Comparison of ENCODE assay signal across 8 mouse cellular contexts in genomic region chr5:113634024-113634651, GRCm38 (mm10). TPM values are rescaled to one million over a fixed set of nuclear protein-coding genes. Genes with fewer than 3 reads are reported as not detected.
DNase-seq lines count a peak whose midpoint lies in the region; ATAC-seq and TF ChIP-seq lines count a peak whose summit lies in the region.

No protein-coding gene starts in this region.

- TF ChIP-seq POLR2A in lung, adult 2 months (IDR thresholded peaks at IDR 0.05; ENCODE audit: borderline replicate concordance, extremely low read depth, low read depth, low read length) = no peak

- no peaks in the 10 kb centered on the region for H3K9me3 ChIP-seq in hindbrain, embryonic 16.5 days (ENCODE audit: control insufficient read depth, low read length)
- no peaks in the 10 kb centered on the region for H3K9me3 ChIP-seq in hindbrain, embryonic 12.5 days (replicated peaks)
- no peaks in the 10 kb centered on the region for H3K9me3 ChIP-seq in kidney, postnatal 0 days (replicated peaks; ENCODE audit: low read length)

- DNase-seq in cerebellum, adult 8-10 months = peak; percentile 61
- DNase-seq in gastrocnemius, postnatal 36 days = peak; percentile 61 to 69
- peak; percentile 78 for DNase-seq in kidney, postnatal 0 days (ENCODE audit: low spot score)
- peak; percentile 42 for DNase-seq in lung, adult 2 months
- no peak for DNase-seq in spleen, postnatal 4 days (ENCODE audit: low spot score in 2 of 2)
- no peak for DNase-seq in testis, postnatal 10 days (ENCODE audit: low spot score)

- intact Hi-C loops in gastrocnemius, postnatal 36 days (cut with DNase I) = no loop called here

- H3K4me1 ChIP-seq in hindbrain, embryonic 16.5 days (ENCODE audit: control insufficient read depth, insufficient read depth, low read depth, low read length) = peaks cover 2% of the 10 kb centered on the region; the same call in 1 of the 2 replicates
- H3K4me1 ChIP-seq in hindbrain, embryonic 12.5 days = peaks cover 7% of the 10 kb centered on the region
- H3K4me1 ChIP-seq in kidney, postnatal 0 days (replicated peaks; ENCODE audit: insufficient read depth, low read length) = peaks cover 15% of the 10 kb centered on the region
- H3K4me1 ChIP-seq in lung, adult 2 months (ENCODE audit: control insufficient read depth, insufficient read depth, low read length) = peaks cover 12% of the 10 kb centered on the region

- 53% methylated on average over 13 of the region's 13 CpGs for WGBS in hindbrain, embryonic 16.5 days
- 66% methylated on average over 13 of the region's 13 CpGs for WGBS in hindbrain, embryonic 12.5 days
- 15% methylated on average over 13 of the region's 13 CpGs for WGBS in kidney, postnatal 0 days
- WGBS in lung, adult 2 months = 12% methylated on average over 13 of the region's 13 CpGs

- no peaks in the 10 kb centered on the region for H3K36me3 ChIP-seq in hindbrain, embryonic 16.5 days (ENCODE audit: control insufficient read depth, insufficient read depth, low read length)
- no peaks in the 10 kb centered on the region for H3K36me3 ChIP-seq in hindbrain, embryonic 12.5 days
- no peaks in the 10 kb centered on the region for H3K36me3 ChIP-seq in kidney, postnatal 0 days (ENCODE audit: insufficient read depth, low read length)

- no peaks in the 10 kb centered on the region; the same call in 1 of the 2 replicates for H3K27me3 ChIP-seq in hindbrain, embryonic 16.5 days (replicated peaks; ENCODE audit: control insufficient read depth, insufficient read depth, low read length)
- no peaks in the 10 kb centered on the region; the same call in 1 of the 2 replicates for H3K27me3 ChIP-seq in hindbrain, embryonic 12.5 days
- no peaks in the 10 kb centered on the region for H3K27me3 ChIP-seq in kidney, postnatal 0 days (ENCODE audit: insufficient read depth, low read length)

- no peak overlapping the region for H3K4me3 ChIP-seq in hindbrain, embryonic 16.5 days (ENCODE audit: low read length)
- H3K4me3 ChIP-seq in hindbrain, embryonic 12.5 days = no peak overlapping the region
- no peak overlapping the region for H3K4me3 ChIP-seq in kidney, postnatal 0 days (replicated peaks; ENCODE audit: low read depth, low read length)
- H3K4me3 ChIP-seq in lung, adult 2 months (replicated peaks; ENCODE audit: extremely low read depth, low read depth, low read length) = no peak overlapping the region

- no peak overlapping the region for H3K4me2 ChIP-seq in hindbrain, embryonic 16.5 days (ENCODE audit: low read length)
- H3K4me2 ChIP-seq in hindbrain, embryonic 12.5 days (replicated peaks) = no peak overlapping the region
- no peak overlapping the region for H3K4me2 ChIP-seq in kidney, postnatal 0 days (ENCODE audit: low read length)

- H3K27ac ChIP-seq in hindbrain, embryonic 16.5 days (ENCODE audit: low read depth, low read length) = no peak overlapping the region
- H3K27ac ChIP-seq in hindbrain, embryonic 12.5 days = no peak overlapping the region
- peak overlapping the region; percentile 42; the same call in 1 of the 2 replicates for H3K27ac ChIP-seq in kidney, postnatal 0 days

- TF ChIP-seq CTCF in kidney, postnatal 0 days (IDR thresholded peaks at IDR 0.05; ENCODE audit: low read depth) = no peak
- TF ChIP-seq CTCF in lung, adult 2 months (IDR thresholded peaks at IDR 0.05; ENCODE audit: insufficient read depth, low read length) = no peak

- H3K9ac ChIP-seq in hindbrain, embryonic 16.5 days (ENCODE audit: low read depth, low read length) = no peak overlapping the region
- no peak overlapping the region for H3K9ac ChIP-seq in hindbrain, embryonic 12.5 days
- no peak overlapping the region for H3K9ac ChIP-seq in kidney, postnatal 0 days (ENCODE audit: low read depth, low read length)

- peak; percentile 60; the same call in 1 of the 2 replicates for ATAC-seq in hindbrain, embryonic 16.5 days
- ATAC-seq in hindbrain, embryonic 12.5 days (ENCODE audit: low FRiP score) = no peak
- 0 out of 2 replicates have a peak, but pooled peaks have one; percentile 59 for ATAC-seq in kidney, postnatal 0 days (replicated peaks; ENCODE audit: low FRiP score, low read depth)

RNA-seq across cellular contexts. Expression of gene Cmklr1, which starts 16.1 kb away (rescaled TPM):
- polyA plus RNA-seq in hindbrain, embryonic 16.5 days (2015; fragmentation: Nextera tagmentation; extraction: Ambion mirVana) = 1.2 and 1.6 TPM in 2 replicates
- 2.0 and 2.1 TPM in 2 replicates for polyA plus RNA-seq in hindbrain, embryonic 12.5 days (2016; fragmentation: Nextera tagmentation; extraction: Ambion mirVana)
- 10 to 100 TPM; 11.8 to 14.0 TPM for total RNA-seq in gastrocnemius, postnatal 36 days (2021)
- polyA plus RNA-seq in kidney, postnatal 0 days (2015; fragmentation: Nextera tagmentation; extraction: Ambion mirVana) = 7.5 and 8.3 TPM in 2 replicates
- 271 and 341 TPM in 2 replicates for polyA plus RNA-seq in lung, adult 2 months (2012; rRNA removed)

Comparison
In these comparisons a context has a peak if more than half of its experiments do, and no peak if none do; other contexts are left out.
1. DNase-seq: peak in cerebellum, adult 8-10 months (single experiment), gastrocnemius, postnatal 36 days (2 of 2), kidney, postnatal 0 days (single experiment) and lung, adult 2 months (single experiment); none in spleen, postnatal 4 days (0 of 2) and testis, postnatal 10 days (single experiment).
2. RNA of gene Cmklr1, which starts 16.1 kb away (polyA plus RNA-seq): 271 to 341 TPM in lung, adult 2 months; 7.5 to 8.3 TPM in kidney, postnatal 0 days, 2.0 to 2.1 TPM in hindbrain, embryonic 12.5 days and 1.2 to 1.6 TPM in hindbrain, embryonic 16.5 days; every median in the first group is over 10 times any median in the second.